Mouse (Mus musculus) macrophage (primary cell): Measurements from ENCODE around the gene Htra2. TPM values are rescaled to one million over a fixed set of nuclear protein-coding genes. Genes with fewer than 3 reads are reported as not detected.

Experiments used
- H3K27ac ChIP-seq: fragments of 350-480 bp; formaldehyde crosslinking; 2 replicates; pipeline ENCODE4 v1.9.0; 2021
- H3K36me3 ChIP-seq: fragments of 350-480 bp; formaldehyde crosslinking; 2 replicates; pipeline ENCODE4 v1.9.0; 2021; ENCODE audit errors: inconsistent target
- H3K4me3 ChIP-seq: fragments of 350-480 bp; formaldehyde crosslinking; 2 replicates; pipeline ENCODE4 v1.9.0; 2021; ENCODE audit errors: inconsistent target
- H3K79me2 ChIP-seq: fragments of 350-480 bp; formaldehyde crosslinking; 2 replicates; pipeline ENCODE4 v1.9.0; 2021; ENCODE audit errors: inconsistent target
- WGBS: methylation state at CpG from one replicate; pipeline ENCODE4 v1.1.7; 2026; ENCODE audit warnings: inconsistent platforms; ENCODE audit not compliant: missing documents; 5-methylcytosine and 5-hydroxymethylcytosine counted together
- polyA plus RNA-seq: library from polyadenylated mRNA; stranded (reverse); fragments of 250-400 nt; gene quantifications from 3 replicates; pipeline ENCODE4 v1.2.4, GENCODE M21; 2018; ENCODE audit warnings: inconsistent platforms

The Htra2 gene
- polyA plus RNA-seq, 1 experiment from 2014 or later: 33.7 TPM

DNA sequence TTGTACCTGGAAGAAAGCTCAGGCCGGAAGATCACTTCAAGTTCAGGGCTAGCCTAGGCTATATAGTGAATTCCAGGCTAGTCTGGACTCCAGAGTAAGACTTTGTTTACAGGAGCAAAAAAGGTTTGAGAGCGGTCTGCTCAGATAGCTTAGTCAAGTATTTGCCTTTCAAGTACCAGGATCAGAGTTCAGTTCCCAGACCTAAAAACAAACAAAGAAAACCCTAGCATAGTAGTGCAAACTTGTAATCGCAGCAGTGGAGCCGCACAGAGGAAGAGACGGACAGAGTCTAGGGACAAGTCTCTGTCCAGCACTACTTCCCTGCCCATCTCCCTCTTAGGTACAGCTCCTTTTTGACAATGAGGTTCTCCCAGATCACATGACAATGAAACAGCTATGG, 25.1 kb upstream of the Htra2 start:
- Histone ChIP-seq H3K79me2 (peaks cover 8% of the 10 kb centered on the region; the same call in 1 of the 2 replicates), H3K36me3 (peaks cover 18% of the 10 kb centered on the region; the same call in 1 of the 2 replicates), H3K4me3 (no peak overlapping the region), H3K27ac (no peak overlapping the region)
- 98% methylated on average over 5 of the region's 5 CpGs for WGBS

DNA sequence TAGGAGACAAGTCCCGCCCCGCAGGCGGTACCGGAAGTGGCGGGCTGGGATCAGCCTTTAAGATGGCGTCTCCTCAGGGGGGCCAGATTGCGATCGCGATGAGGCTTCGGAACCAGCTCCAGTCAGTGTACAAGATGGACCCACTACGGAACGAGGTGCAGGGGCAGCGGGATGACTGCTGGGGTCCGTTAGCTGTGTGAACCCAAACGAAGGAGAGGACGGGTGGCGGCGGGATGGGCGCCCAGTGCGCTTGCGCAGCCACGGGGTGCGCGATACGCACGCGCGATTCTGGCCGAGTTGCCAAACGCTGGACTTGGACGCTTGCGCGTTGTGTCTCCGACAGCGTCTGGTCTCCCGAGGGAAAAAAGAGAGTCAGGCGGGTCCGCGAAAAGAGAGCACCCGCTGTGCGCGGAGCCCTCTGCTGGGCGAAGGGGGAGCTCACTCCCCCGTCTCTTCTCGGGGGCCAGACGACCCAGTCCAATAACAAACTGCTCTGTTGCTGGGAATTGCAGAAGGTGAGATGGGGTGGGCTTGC, 23.3 kb upstream of the Htra2 start:
- H3K36me3 ChIP-seq: peaks cover 18% of the 10 kb centered on the region; the same call in 1 of the 2 replicates
- under 1% methylated on average over 46 of the region's 46 CpGs for WGBS
- H3K4me3 ChIP-seq: peak overlapping the region; percentile 58
- peaks cover 8% of the 10 kb centered on the region; the same call in 1 of the 2 replicates for H3K79me2 ChIP-seq
- peak overlapping the region; percentile 68 for H3K27ac ChIP-seq

- H3K79me2 ChIP-seq: peaks cover 8% of the 10 kb centered on the region; the same call in 1 of the 2 replicates
- H3K36me3 ChIP-seq: peaks cover 18% of the 10 kb centered on the region; the same call in 1 of the 2 replicates
- peak within 1 kb of the TSS; percentile 58 for H3K4me3 ChIP-seq
- H3K27ac ChIP-seq: peak within 1 kb of the TSS; percentile 68
- 2% methylated on average over 52 of the region's 54 CpGs for WGBS
These were observed 22.7 kb upstream of the Htra2 start, which contains the start of gene Pcgf1 for GRCm38 (mm10) chr6:83077630-83078323. TSS of gene Pcgf1 (plus strand) at chr6:83077869.

- H3K79me2 ChIP-seq: peaks cover 8% of the 10 kb centered on the region; the same call in 1 of the 2 replicates
- H3K27ac ChIP-seq: no peak overlapping the region
- no peak overlapping the region for H3K4me3 ChIP-seq
- 26% methylated on average over 2 of the region's 2 CpGs for WGBS
- 0 out of 2 replicates have a peak, but pooled peaks cover 3% of the 10 kb centered on the region for H3K36me3 ChIP-seq
These were observed 19.9 kb upstream of the Htra2 start for GRCm38 (mm10) chr6:83074979-83075378.

DNA sequence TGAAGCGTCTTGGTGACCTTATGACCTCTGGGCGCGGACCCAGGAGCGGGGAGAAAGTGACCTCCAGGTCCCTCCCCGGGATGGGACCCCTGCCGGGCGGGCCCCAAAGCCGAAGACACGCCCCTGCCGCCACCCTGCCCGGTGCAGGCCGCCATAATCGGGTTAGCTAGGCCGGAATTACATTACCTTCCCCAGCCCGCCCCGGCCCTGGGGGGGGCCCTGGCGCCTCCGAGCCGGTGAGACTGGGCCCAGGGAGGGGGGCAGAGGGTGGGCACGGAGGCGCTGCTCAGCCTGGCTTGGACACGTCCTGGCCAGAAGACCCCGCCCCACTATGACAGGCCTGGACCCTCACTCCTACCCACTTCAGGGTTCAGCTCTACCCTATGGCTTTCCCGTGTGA, 16.1 kb upstream of the Htra2 start:
- Histone ChIP-seq H3K4me3 (no peak overlapping the region), H3K79me2 (no peaks in the 10 kb centered on the region), H3K27ac (no peak overlapping the region), H3K36me3 (no peaks in the 10 kb centered on the region)
- WGBS: 9% methylated on average over 21 of the region's 24 CpGs

- Histone ChIP-seq H3K27ac (no peak overlapping the region), H3K36me3 (no peaks in the 10 kb centered on the region), H3K4me3 (no peak overlapping the region), H3K79me2 (no peaks in the 10 kb centered on the region)
- WGBS: 4% methylated on average over 57 of the region's 58 CpGs
These were observed 15.5 kb upstream of the Htra2 start for GRCm38 (mm10) chr6:83070311-83071219.

DNA sequence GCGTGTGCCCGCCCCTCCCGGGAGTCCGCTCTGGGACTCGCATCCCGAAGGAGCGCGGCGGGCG, 15.0 kb upstream of the Htra2 start, which contains the start of gene Tlx2:
Gene Tlx2 (minus strand): TSS at position 47 of the 64 bp plus-strand sequence.
- no peak within 1 kb of the TSS for H3K4me3 ChIP-seq
- H3K79me2 ChIP-seq: no peaks in the 10 kb centered on the region
- H3K27ac ChIP-seq: no peak within 1 kb of the TSS
- WGBS: 4% methylated on average over 10 of the region's 10 CpGs
- no peaks in the 10 kb centered on the region for H3K36me3 ChIP-seq

DNA sequence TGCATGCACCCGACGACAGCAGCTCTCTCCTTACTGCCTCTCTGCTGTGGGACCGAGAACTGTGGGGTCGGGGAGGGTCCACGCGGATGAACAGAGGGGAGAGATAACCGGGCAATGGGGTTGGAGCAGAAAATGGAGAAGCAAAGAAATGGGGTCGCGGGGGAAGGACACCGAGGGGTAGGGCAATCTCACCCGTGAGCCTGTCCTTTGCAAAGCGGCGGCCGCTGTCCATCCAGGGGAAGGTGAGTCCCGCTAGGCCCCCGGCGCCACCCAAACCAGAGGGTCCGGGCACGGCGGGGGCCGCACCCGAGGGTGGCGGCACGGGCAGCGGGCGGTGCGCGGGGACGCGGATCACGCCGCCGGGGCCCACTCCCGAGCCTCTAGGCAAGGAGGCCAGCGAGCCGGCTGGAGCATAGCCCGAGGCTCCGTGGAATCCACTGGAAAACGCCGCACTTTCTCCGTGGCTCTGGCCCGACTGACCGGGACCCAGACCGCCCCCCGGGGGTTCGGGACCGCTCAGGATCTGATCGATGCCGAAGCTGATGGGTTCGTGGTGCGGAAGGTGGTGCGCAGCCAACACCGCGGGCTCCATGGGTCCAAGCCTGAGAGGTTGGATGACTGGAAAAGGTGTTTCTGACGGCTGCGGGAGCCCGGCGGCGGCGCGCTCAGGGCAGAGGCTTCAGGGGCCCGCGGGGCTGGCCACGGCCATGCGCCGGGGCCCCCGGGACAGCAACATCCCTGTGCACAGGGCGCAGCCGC, 14.6 kb upstream of the Htra2 start:
- H3K79me2 ChIP-seq: no peaks in the 10 kb centered on the region
- H3K36me3 ChIP-seq: no peaks in the 10 kb centered on the region
- no peak overlapping the region for H3K4me3 ChIP-seq
- no peak overlapping the region for H3K27ac ChIP-seq
- WGBS: 6% methylated on average over 67 of the region's 69 CpGs

GRCm38 (mm10) chr6:83068706-83069487, 13.8 kb upstream of the Htra2 start:
- Histone ChIP-seq H3K4me3 (no peak overlapping the region), H3K36me3 (no peaks in the 10 kb centered on the region), H3K79me2 (no peaks in the 10 kb centered on the region), H3K27ac (no peak overlapping the region)
- WGBS: 5% methylated on average over 73 of the region's 81 CpGs

DNA sequence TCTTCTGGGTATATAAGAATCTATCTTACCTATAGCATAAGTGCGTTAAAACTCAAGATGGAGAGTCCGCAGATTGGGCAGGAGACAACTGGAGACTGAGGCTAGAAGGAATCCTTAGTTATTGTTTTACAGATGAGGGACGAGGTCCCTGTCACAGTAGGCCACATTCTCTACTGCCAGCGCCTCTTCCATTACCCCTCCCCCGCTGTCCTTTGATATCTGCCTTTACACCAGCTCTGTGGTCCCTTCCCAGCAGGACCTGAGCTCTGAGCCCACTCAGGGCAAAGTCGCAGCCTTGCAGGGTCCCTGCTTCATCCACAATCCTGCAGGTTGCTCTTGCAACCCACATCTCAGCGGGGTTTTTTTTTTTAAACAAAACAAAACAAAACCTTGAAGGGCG, 13.1 kb upstream of the Htra2 start:
- Histone ChIP-seq H3K4me3 (no peak overlapping the region), H3K79me2 (no peaks in the 10 kb centered on the region), H3K36me3 (no peaks in the 10 kb centered on the region), H3K27ac (no peak overlapping the region)
- WGBS: 69% methylated on average over 8 of the region's 8 CpGs

DNA sequence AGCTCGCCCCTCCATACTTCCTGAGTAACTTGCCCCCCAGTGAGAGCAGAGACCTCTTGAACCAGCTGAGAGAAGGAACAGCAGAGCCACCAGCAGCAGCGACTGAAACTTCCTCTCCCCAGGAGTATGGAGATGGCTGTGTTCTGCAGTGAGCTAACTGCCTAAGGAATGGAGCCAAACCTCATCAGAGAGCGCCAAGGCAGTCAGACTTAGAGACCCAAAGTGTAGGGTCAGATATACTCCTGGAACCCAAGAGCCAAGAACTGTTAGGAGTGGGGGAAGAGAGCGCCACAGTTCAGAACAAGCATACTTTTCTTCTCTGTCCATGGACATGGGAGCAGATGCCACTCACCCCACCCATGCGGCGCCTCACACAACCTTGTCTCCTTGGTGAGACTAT, 11.4 kb upstream of the Htra2 start:
- 51% methylated on average over 6 of the region's 6 CpGs for WGBS
- H3K36me3 ChIP-seq: no peaks in the 10 kb centered on the region
- no peak overlapping the region for H3K4me3 ChIP-seq
- no peaks in the 10 kb centered on the region for H3K79me2 ChIP-seq
- H3K27ac ChIP-seq: no peak overlapping the region

DNA sequence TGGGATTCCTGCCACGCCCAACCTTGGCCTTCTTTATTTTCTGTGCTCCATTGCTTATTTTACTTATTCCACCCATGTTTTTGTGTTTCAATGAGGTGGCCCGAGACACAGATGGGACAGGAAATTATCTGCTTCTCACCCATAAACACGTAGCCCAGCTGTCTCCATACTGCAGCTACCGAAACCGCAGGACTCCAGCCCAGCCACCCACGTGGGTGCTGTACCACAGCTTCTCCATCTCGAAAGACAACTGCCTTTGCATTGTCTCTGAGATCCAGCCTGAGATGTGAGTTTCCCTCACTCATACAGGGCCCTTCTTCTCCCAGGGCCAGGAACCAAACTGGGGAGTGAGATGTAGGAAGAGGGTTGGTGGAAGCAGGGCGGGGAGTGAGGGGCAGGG, 10.9 kb upstream of the Htra2 start:
- Histone ChIP-seq H3K4me3 (no peak overlapping the region), H3K27ac (no peak overlapping the region), H3K79me2 (no peaks in the 10 kb centered on the region), H3K36me3 (no peaks in the 10 kb centered on the region)
- WGBS: 57% methylated on average over 8 of the region's 8 CpGs

DNA sequence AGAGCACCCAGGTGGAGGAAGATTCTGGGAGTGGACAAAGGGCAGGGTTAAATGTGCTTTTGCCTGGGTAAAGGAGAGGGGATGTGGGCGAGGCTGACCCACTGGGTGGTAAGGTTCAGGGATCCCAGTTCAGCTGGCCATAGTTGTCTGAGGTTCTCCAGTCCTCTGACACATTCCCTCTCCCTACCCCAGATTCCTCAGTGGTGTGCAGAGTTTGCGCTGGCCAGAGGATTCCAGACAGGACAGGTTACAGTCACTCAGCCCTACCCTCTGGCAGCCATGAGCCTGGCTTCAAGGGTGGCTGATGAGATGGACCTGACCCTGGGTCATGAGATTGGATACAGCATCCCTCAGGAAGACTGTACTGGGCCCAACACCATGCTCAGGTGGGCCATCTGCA, 3.7 kb upstream of the Htra2 start:
- 100% methylated on average over 1 of the region's 2 CpGs for WGBS
- H3K36me3 ChIP-seq: peaks cover 20% of the 10 kb centered on the region; the same call in 1 of the 2 replicates
- H3K27ac ChIP-seq: no peak overlapping the region
- H3K4me3 ChIP-seq: no peak overlapping the region
- peaks cover 29% of the 10 kb centered on the region for H3K79me2 ChIP-seq

DNA sequence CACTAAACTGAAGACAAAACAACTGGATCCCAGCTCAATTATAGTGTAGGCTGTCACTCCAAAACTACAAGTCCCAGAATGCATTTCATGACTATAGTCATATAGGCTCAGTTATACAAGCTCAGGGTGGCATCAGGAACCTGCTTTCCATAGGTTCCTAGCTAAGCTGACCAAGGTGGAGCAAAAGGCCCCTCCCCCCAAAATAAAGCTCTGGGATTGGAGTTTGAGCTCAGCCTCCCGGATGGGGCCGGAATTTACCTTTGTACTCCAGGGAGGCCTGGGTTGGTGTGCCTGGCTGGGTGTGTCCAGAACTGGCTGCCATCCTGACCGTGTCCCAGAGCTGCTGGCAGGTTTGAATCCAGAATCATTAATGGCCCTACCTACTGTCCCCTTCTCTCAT, 2.7 kb upstream of the Htra2 start, which contains the start of gene Dqx1:
Gene Dqx1 (plus strand): TSS at position 55 of the 400 bp plus-strand sequence.
- H3K27ac ChIP-seq: no peak within 1 kb of the TSS
- WGBS: 91% methylated on average over 3 of the region's 3 CpGs
- H3K79me2 ChIP-seq: peaks cover 38% of the 10 kb centered on the region
- no peak within 1 kb of the TSS for H3K4me3 ChIP-seq
- H3K36me3 ChIP-seq: peaks cover 20% of the 10 kb centered on the region; the same call in 1 of the 2 replicates
